Mouse (Mus musculus): ENCODE results near the gene Elac2. TPM values are rescaled to one million over a fixed set of nuclear protein-coding genes. Genes with fewer than 3 reads are reported as not detected.
A peak's percentile ranks its signal among the peaks of the same experiment; 100 is the strongest.

Elac2 gene
- total and polyA plus RNA-seq, 3 experiments: 73.1 to 112 (median 90.4) TPM

DNA sequence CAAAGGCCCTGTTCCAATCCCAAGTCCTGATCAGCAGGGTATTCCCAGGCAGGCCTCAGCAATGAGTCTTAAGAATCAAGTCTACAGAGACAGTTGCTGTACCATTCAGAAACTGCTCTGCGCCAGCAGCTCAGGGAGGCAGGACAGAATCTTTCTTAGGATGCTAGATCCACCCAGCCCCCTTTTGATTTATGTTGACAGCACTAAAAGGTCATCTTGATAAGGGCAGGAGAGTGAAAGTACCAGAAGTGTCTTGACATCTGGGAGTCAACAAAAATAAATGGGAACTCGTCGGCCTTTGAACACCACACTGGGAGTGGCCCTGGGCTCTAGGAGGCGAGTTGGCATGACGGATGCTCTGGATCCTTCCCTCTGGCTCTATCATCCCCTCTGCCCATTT lies 24.8 kb downstream of the Elac2 start:
- no peak for DNase-seq (ENCODE audit: low read depth, low spot score)
- H3K36me3 ChIP-seq (ENCODE audit: control insufficient read depth in 1 of 2, insufficient read depth in 2 of 2, low read length in 2 of 2): peaks cover 0 to 6% of the 10 kb centered on the region in 2 experiments; a peak in 1 of 4 replicates

DNA sequence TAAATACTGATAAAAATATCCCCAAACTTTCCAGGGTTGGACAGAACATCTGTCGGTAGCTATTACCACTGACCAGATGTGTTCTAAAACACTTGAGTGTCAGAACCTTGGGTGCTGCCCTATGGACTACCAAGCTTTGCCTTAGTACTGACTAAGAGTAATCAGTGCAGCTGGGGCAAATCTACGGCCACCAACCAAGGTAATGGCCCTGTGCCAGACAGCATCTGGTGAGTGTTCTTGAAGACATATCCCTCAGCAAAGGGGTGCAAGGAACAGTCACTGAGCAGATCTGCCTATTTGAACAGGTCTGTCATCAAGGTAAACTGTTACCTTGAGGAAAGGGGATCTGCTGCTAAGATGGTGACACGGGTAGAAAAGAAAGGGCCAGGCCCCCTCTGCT lies 26.0 kb downstream of the Elac2 start:
- Histone ChIP-seq H3K79me2 (ENCODE audit: control insufficient read depth, insufficient read depth, low read length, poor library complexity) (no peaks in the 10 kb centered on the region), H3K27me3 (ENCODE audit: control insufficient read depth in 1 of 2, insufficient read depth in 2 of 2, low read length in 2 of 2) (no peaks in the 10 kb centered on the region), H3K27ac (ENCODE audit: control insufficient read depth, low read depth, low read length) (no peak overlapping the region), H3K4me3 (ENCODE audit: control insufficient read depth in 1 of 2, insufficient read depth in 1 of 2, low read depth in 2 of 2, low read length in 2 of 2) (no peak overlapping the region), H3K9me3 (replicated peaks; ENCODE audit: insufficient read depth, low read length) (no peaks in the 10 kb centered on the region), H3K4me1 (ENCODE audit: control insufficient read depth in 1 of 2, insufficient read depth in 2 of 2, low read length in 2 of 2) (no peaks in the 10 kb centered on the region), H3K9ac (ENCODE audit: control insufficient read depth, low read depth, low read length, poor library complexity, severe bottlenecking) (no peak overlapping the region), H3K36me3 (ENCODE audit: control insufficient read depth in 1 of 2, insufficient read depth in 2 of 2, low read length in 2 of 2) (no peaks in the 10 kb centered on the region; a peak in 1 of 4 replicates)
- DNase-seq (ENCODE audit: low read depth, low spot score): no peak
- TF ChIP-seq POLR2AphosphoS5 (IDR thresholded peaks at IDR 0.05; ENCODE audit: borderline replicate concordance, low read depth, low read length): no peak
- TF ChIP-seq POLR2AphosphoS2 (IDR thresholded peaks at IDR 0.05; ENCODE audit: low read length): no peak
- no peak for TF ChIP-seq HCFC1 (IDR thresholded peaks at IDR 0.05; ENCODE audit: low read depth, low read length)
- no peak for TF ChIP-seq POLR2A (IDR thresholded peaks at IDR 0.05; ENCODE audit: control insufficient read depth in 1 of 2, insufficient read depth in 1 of 2, low read depth in 1 of 2, low read length in 2 of 2, poor library complexity in 1 of 2)
- no peak for TF ChIP-seq KAT2A (conservative IDR thresholded peaks at IDR 0.05; ENCODE audit: low read depth, low read length)
- TF ChIP-seq TAL1 (IDR thresholded peaks at IDR 0.05; ENCODE audit: low read length): no peak
- TF ChIP-seq CHD1 (IDR thresholded peaks at IDR 0.05; ENCODE audit: low read depth, low read length): no peak
- TF ChIP-seq USF2 (IDR thresholded peaks at IDR 0.05; ENCODE audit: borderline replicate concordance in 1 of 2, insufficient read depth in 1 of 2, low read depth in 1 of 2, low read length in 2 of 2): no peak
- no peak for TF ChIP-seq MXI1 (IDR thresholded peaks at IDR 0.05; ENCODE audit: low read depth, low read length)
- TF ChIP-seq RAD21 (IDR thresholded peaks at IDR 0.05; ENCODE audit: low read depth, low read length): no peak
- TF ChIP-seq TCF12 (IDR thresholded peaks at IDR 0.05; ENCODE audit: low read depth, low read length): no peak
- TF ChIP-seq ETS1 (IDR thresholded peaks at IDR 0.05; ENCODE audit: low read depth, low read length): no peak
- no peak for TF ChIP-seq SIN3A (IDR thresholded peaks at IDR 0.05; ENCODE audit: low read length)
- no peak for TF ChIP-seq RCOR1 (IDR thresholded peaks at IDR 0.05; ENCODE audit: low read depth, low read length)
- TF ChIP-seq UBTF (IDR thresholded peaks at IDR 0.05; ENCODE audit: borderline replicate concordance, insufficient read depth, low read depth, low read length): no peak
- TF ChIP-seq NELFE (IDR thresholded peaks at IDR 0.05; ENCODE audit: low read depth, low read length): no peak
- TF ChIP-seq MAFK (IDR thresholded peaks at IDR 0.05; ENCODE audit: borderline replicate concordance, low read depth, low read length): no peak
- no peak for TF ChIP-seq EP300 (IDR thresholded peaks at IDR 0.05; ENCODE audit: low read depth in 1 of 2, low read length in 2 of 2)

More for the DNA sequence above, 24.8 kb downstream of the Elac2 start:
- no peak overlapping the region for H3K27ac ChIP-seq (ENCODE audit: control insufficient read depth, low read depth, low read length)
- H3K9me3 ChIP-seq (replicated peaks; ENCODE audit: insufficient read depth, low read length): no peaks in the 10 kb centered on the region
- no peak overlapping the region for H3K9ac ChIP-seq (ENCODE audit: control insufficient read depth, low read depth, low read length, poor library complexity, severe bottlenecking)
- TF ChIP-seq TBP (IDR thresholded peaks at IDR 0.05; ENCODE audit: low read depth, low read length) (no peak), POLR2A (IDR thresholded peaks at IDR 0.05; ENCODE audit: control insufficient read depth in 1 of 2, insufficient read depth in 1 of 2, low read depth in 1 of 2, low read length in 2 of 2, poor library complexity in 1 of 2) (0 out of 4 replicates have a peak, but pooled peaks of 1 of the 2 experiments have one; percentile 11)
- no peak overlapping the region for H3K4me3 ChIP-seq (ENCODE audit: control insufficient read depth in 1 of 2, insufficient read depth in 1 of 2, low read depth in 2 of 2, low read length in 2 of 2)
- no peaks in the 10 kb centered on the region for H3K27me3 ChIP-seq (ENCODE audit: control insufficient read depth in 1 of 2, insufficient read depth in 2 of 2, low read length in 2 of 2)
- no peaks in the 10 kb centered on the region for H3K4me1 ChIP-seq (ENCODE audit: control insufficient read depth in 1 of 2, insufficient read depth in 2 of 2, low read length in 2 of 2)
- no peaks in the 10 kb centered on the region for H3K79me2 ChIP-seq (ENCODE audit: control insufficient read depth, insufficient read depth, low read length, poor library complexity)

Measured in MEL (cell line).